Mouse (Mus musculus): Measurements from ENCODE around the gene Chst14.

DNA sequence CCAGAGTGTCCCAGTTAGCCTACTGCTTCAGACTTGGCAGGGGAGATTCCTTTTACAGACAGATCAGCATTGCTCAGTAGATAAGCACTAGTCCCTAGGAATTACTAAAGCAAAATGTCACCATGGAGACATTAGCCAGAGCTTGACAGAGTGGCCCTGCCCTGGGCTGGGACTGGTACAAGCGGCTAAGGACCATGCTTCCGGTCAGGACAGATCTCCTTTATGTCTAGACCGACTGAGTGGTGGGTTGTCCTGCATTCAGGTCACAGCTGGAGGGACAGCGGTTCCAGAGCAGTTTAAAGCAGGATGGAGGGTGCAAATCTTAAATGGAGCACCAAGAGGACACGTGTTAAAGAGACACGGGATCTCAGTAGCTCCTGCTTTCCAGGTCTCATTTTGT lies 344 bp upstream of the Chst14 start:
- TF ChIP-seq CTCF (IDR thresholded peaks at IDR 0.05; ENCODE audit: low read depth, low read length) (no peak), TAL1 (conservative IDR thresholded peaks at IDR 0.05; ENCODE audit: low read depth, low read length) (no peak), GATA1 (IDR thresholded peaks at IDR 0.05; ENCODE audit: borderline replicate concordance, low read length) (no peak), POLR2AphosphoS5 (IDR thresholded peaks at IDR 0.05; ENCODE audit: insufficient replicate concordance, low read depth, low read length) (no peak)
